Mouse (Mus musculus): Measurements from ENCODE around the gene Hs3st3a1.

- TF ChIP-seq MAX (IDR thresholded peaks at IDR 0.05; ENCODE audit: low read length), result no peak
- TF ChIP-seq CTCF (IDR thresholded peaks at IDR 0.05 in 2 of 3, conservative IDR thresholded peaks at IDR 0.05 in 1 of 3; ENCODE audit: control insufficient read depth in 1 of 3, insufficient read depth in 1 of 3, low read depth in 2 of 3, low read length in 3 of 3, poor library complexity in 1 of 3, severe bottlenecking in 1 of 3), result no peak
- no peak for TF ChIP-seq USF2 (IDR thresholded peaks at IDR 0.05; ENCODE audit: borderline replicate concordance in 1 of 2, insufficient read depth in 1 of 2, low read depth in 1 of 2, low read length in 2 of 2)
- TF ChIP-seq NRF1 (IDR thresholded peaks at IDR 0.05; ENCODE audit: insufficient read depth, low read depth, low read length, poor library complexity, severe bottlenecking), result no peak
- TF ChIP-seq ZC3H11A (IDR thresholded peaks at IDR 0.05; ENCODE audit: low read depth, low read length), result no peak
- no peak for TF ChIP-seq POLR2A (IDR thresholded peaks at IDR 0.05; ENCODE audit: control insufficient read depth in 1 of 2, insufficient read depth in 1 of 2, low read depth in 1 of 2, low read length in 2 of 2, poor library complexity in 1 of 2)
- no peak for TF ChIP-seq GABPA (IDR thresholded peaks at IDR 0.05; ENCODE audit: low read depth, low read length)
- no peak for TF ChIP-seq ELF1 (IDR thresholded peaks at IDR 0.05; ENCODE audit: low read depth, low read length)
- no peak for TF ChIP-seq JUND (IDR thresholded peaks at IDR 0.05; ENCODE audit: low read depth, low read length)
- no peak for TF ChIP-seq MYC (IDR thresholded peaks at IDR 0.05; ENCODE audit: low read depth, low read length)
- no peak for TF ChIP-seq KAT2A (conservative IDR thresholded peaks at IDR 0.05; ENCODE audit: low read depth, low read length)
- no peak for TF ChIP-seq TAL1 (IDR thresholded peaks at IDR 0.05; ENCODE audit: low read length)
- TF ChIP-seq GATA1 (IDR thresholded peaks at IDR 0.05; ENCODE audit: low read depth, low read length), result no peak
Observed at GRCm38 (mm10) chr11:64496677-64497076, 61.5 kb downstream of the Hs3st3a1 start.

Data from MEL (cell line).